Mouse (Mus musculus) kidney, adult 2 months (tissue): ENCODE measurements around the gene Znhit6. TPM values are rescaled to one million over a fixed set of nuclear protein-coding genes. Genes with fewer than 3 reads are reported as not detected.

ENCODE experiments used
- DNase-seq: peaks from one replicate; pipeline ENCODE4 v3.0.0; 2021
- H3K27ac ChIP-seq: fragments of 200-500 bp; 2 replicates; pipeline ENCODE4 v1.5.1; 2012; ENCODE audit warnings: low read depth, low read length, control low read depth, inconsistent platforms; ENCODE audit not compliant: insufficient read depth
- H3K27me3 ChIP-seq: fragments of 200-500 bp; replicated peaks from 2 replicates; pipeline ENCODE4 v1.6.1; 2012; ENCODE audit warnings: mild to moderate bottlenecking, moderate library complexity, low read length, inconsistent platforms; ENCODE audit not compliant: control insufficient read depth, insufficient read depth
- H3K36me3 ChIP-seq: fragments of 200-500 bp; 2 replicates; pipeline ENCODE4 v1.6.1; 2012; ENCODE audit warnings: mild to moderate bottlenecking, moderate library complexity, low read length, inconsistent platforms; ENCODE audit not compliant: control insufficient read depth, insufficient read depth
- H3K4me1 ChIP-seq: fragments of 200-500 bp; 2 replicates; pipeline ENCODE4 v1.6.1; 2011; ENCODE audit warnings: low read length; ENCODE audit not compliant: control insufficient read depth, insufficient read depth
- H3K4me3 ChIP-seq: fragments of 200-500 bp; 2 replicates; pipeline ENCODE4 v1.5.1; 2011; ENCODE audit warnings: mild to moderate bottlenecking, low read depth, low read length, control low read depth; ENCODE audit not compliant: insufficient read depth
- CTCF ChIP-seq: fragments of 200-500 bp; conservative IDR thresholded peaks from 2 replicates; pipeline ENCODE4 v1.5.1; 2011; ENCODE audit warnings: low read depth, mild to moderate bottlenecking, control low read depth, low read length, moderate library complexity, mixed read lengths; ENCODE audit not compliant: insufficient read depth, insufficient read length
- POLR2A ChIP-seq: fragments of 200-500 bp; IDR thresholded peaks from one replicate; pipeline ENCODE4 v1.6.1; 2011; ENCODE audit warnings: low read depth, low read length, control low read depth
- WGBS: fragments of 180-500 bp; shearing (Covaris S2); methylation state at CpG from one replicate; pipeline ENCODE4 v1.1.7; 2018; 5-methylcytosine and 5-hydroxymethylcytosine counted together
- polyA plus RNA-seq: library from polyadenylated mRNA; depleted of rRNA; stranded (reverse); fragments of >200 nt; gene quantifications from 2 replicates; pipeline ENCODE4 v1.2.3, GENCODE M21; 2012; rRNA removed

The Znhit6 gene
- polyA plus RNA-seq, 1 experiment: 4.2 TPM

DNA sequence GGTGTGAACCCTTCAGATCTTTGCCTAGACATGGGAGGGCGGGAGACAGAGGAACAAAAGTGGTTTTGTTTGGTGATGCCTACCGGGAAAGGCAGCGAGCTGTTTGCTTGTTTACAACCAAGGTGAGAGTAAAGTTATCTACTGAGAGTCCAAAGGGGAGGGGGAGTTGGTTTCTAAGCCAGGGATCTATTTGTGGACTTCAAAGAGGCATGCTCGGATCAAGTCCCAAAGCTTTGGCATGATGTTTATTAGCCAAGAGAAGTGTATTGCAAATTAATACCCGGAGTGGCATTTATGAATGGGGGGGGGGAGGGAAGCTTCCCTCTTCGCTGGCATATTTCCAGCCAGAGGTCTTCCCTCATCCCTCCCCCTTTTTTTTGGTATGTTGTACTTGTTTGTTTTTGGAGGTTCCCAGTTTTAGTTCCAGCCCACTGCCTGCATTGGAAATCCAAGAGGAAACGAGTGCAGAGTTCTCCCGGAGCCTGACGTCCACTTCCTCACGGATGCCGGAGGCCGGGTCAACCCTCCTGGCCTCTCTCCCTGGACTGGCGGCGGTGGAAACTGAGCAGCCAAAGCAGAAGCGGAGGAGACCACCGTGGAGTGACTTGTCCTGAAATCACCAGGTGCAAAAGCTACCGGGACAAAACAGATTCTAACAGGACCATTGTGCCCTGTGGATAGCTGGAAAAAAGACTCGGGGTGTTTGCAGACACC lies 74.5 kb downstream of the Znhit6 start:
- DNase-seq: peak; percentile 89
- peaks cover 16% of the 10 kb centered on the region for H3K4me1 ChIP-seq
- H3K36me3 ChIP-seq: no peaks in the 10 kb centered on the region
- TF ChIP-seq CTCF (no peak), POLR2A (no peak)
- peak overlapping the region; percentile 82 for H3K4me3 ChIP-seq
- H3K27ac ChIP-seq: peak overlapping the region; percentile 90
- 1% methylated on average over 18 of the region's 18 CpGs for WGBS
- no peaks in the 10 kb centered on the region for H3K27me3 ChIP-seq

DNA sequence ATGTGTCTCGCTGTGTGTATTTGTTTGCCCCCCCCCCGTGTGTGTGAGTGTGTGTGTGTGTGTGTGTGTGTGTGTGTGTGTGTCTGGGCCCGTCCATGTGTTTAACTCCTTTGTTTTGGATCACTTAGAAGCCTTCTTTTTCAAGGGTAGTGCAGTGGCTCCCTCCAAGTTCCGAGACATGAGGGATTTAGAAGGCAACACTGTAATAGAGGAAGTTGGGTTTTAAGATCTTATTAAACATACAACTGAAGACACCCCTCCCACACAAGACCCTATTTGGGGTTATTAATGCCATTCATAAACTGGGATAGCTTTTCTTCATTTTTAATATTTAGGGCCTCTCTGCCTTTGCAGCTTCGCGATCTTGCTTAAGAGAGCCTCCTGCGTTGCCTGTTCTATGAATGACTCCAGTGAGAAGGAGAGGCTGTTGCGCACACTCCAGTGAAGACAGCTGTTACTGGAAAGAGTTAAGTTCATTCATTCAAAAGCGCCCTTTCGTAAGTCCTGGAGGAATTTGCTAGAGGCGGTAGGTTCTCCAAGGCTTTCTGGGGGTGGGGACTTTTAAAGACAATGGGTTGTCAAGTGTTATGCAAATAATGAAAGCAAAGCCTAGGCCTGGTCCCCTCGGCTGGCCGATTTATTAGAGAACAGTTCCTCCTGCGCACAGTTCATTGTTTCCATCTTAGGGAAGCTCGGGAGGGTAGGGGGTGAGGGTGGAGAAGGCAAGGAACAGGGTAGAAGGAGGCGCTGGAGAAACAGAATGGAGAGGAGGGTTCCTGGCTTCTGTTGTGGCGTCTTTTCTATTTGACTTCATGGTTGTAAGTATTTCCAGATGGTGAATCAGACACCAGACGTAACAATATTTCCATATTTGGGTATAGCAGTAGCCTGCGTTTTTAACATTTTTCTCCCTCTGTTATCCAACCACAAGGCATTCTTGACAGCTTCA lies 75.3 kb downstream of the Znhit6 start:
- TF ChIP-seq POLR2A: no peak
- no peaks in the 10 kb centered on the region for H3K36me3 ChIP-seq
- DNase-seq: peak; percentile 43
- H3K27me3 ChIP-seq: no peaks in the 10 kb centered on the region
- H3K4me1 ChIP-seq: peaks cover 16% of the 10 kb centered on the region
- peak overlapping the region; percentile 39 for H3K4me3 ChIP-seq
- peak overlapping the region; percentile 70 for H3K27ac ChIP-seq
- 53% methylated on average over 19 of the region's 19 CpGs for WGBS

DNA sequence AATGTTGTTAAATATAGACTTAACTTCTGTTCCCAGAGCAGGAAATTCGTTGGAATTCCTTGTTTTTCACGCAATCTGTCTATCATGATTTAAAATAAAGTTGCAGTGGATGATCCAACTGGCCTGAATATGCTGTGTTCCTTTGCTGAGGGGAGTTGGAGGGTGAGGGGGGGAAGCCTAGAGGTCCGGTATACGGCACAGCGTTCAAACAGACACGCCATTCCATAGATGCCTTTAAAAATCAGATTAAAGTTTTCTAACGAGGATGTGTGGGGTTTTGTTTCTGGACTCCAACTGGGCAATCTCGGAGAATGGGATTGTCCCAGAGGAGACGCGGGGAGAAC lies 75.9 kb downstream of the Znhit6 start:
- Histone ChIP-seq H3K27me3 (no peaks in the 10 kb centered on the region), H3K36me3 (no peaks in the 10 kb centered on the region), H3K27ac (peak overlapping the region; percentile 80), H3K4me3 (peak overlapping the region; percentile 55), H3K4me1 (peaks cover 16% of the 10 kb centered on the region)
- no peak for DNase-seq
- no peak for TF ChIP-seq POLR2A
- TF ChIP-seq CTCF: no peak
- WGBS: 76% methylated on average over 10 of the region's 10 CpGs

DNA sequence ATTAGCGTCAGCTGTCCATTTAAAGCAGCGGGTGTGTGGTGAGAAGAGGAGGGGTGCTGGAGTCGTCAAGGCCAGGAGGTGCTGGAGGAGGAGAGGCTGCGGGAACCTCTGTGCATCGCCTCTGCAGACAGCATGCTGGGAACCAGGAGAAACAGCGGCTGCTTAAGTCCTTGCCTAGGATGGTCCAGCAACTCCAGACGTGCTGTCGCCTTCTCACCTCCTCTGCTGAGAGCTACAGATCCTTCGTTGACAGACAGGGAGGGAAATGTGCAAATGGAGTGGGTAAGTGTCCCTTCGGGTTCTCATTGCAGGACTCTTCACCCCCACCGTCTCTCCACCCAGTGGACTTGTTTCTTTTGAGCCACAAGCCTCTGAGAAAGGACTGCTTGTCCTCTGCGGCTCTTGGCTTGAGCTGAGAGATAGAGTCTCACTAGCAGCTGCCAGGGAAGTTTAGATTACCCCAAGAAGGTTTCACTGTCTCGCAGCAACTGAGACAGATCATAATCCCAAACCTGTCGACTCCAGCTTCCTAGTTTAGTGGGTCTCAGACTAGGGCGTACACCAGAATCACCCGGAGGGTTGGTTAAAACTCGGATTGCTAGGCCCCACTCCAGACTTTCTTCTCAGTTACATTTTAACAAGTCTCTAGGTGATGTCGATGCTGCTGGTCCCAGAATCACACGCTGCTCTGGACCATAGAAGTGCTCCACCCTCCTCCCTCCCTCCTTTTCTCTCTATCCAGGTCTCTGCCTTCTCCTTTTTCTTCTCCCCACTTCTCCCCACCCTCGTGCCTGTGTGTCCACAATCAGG lies 76.5 kb downstream of the Znhit6 start:
- no peaks in the 10 kb centered on the region for H3K27me3 ChIP-seq
- H3K4me3 ChIP-seq: peak overlapping the region; percentile 55
- H3K27ac ChIP-seq: peak overlapping the region; percentile 80
- WGBS: 47% methylated on average over 20 of the region's 20 CpGs
- no peaks in the 10 kb centered on the region for H3K36me3 ChIP-seq
- TF ChIP-seq POLR2A (no peak), CTCF (no peak)
- peak; percentile 41 for DNase-seq
- H3K4me1 ChIP-seq: peaks cover 16% of the 10 kb centered on the region

DNA sequence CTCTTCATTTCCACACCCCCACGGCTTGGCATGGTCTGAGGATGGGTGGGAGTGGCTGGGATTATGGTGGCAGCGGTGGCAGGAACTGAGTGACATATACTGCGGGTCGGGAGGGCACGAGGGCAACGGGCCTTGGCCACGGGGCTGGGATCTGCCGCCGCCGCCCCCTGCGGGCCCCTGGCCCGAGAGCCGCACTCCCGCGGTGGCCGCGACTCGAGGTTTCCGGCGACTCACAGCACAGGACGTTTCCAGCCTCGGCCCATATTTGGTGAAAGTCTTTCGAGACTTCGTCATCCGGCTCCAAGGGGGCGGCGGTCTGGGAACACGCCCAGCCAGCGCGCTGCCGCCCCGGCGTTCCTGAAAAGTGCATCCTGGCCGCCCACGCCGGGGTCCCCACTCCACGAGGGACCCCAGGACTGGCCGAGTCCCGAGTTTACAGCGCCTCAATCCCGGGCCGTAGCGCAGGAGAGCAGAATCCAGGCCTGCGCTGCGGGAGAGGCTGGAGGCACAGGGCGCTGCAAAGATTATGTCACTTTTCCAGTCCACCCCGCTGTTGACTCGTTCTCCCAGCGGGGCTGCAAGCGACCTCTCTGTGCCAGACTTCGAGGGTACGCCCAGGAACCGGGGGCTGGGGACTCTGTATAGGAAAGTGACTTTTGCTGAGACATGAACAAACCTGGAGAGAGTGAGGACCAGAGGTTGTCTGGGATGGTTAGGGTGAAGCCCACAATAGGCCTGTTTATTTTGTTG lies 77.4 kb downstream of the Znhit6 start:
- Histone ChIP-seq H3K4me1 (peaks cover 16% of the 10 kb centered on the region), H3K36me3 (no peaks in the 10 kb centered on the region), H3K27ac (peak overlapping the region; percentile 80), H3K27me3 (no peaks in the 10 kb centered on the region), H3K4me3 (peak overlapping the region; percentile 55)
- 2% methylated on average over 53 of the region's 53 CpGs for WGBS
- TF ChIP-seq POLR2A: no peak
- TF ChIP-seq CTCF: no peak
- peak; percentile 86 for DNase-seq

DNA sequence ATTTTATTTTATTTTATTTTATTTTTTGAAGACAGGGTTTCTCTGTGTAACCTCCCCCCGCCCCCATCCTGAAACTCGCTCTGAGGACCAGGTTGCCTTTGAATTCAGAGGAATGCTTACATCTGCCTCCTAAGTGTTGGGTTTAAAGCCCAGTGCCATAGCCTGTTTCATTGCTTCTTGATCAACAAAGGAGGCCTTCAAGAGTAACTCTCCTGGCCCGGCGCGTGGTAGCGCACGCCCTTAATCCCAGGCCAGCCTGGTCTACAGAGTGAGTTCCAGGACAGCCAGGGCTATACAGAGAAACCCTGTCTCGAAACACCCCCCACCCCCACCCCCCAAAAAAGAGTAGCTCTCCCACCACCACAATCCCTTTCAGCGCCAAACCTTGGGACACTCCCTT lies 78.0 kb downstream of the Znhit6 start:
- no peak for TF ChIP-seq POLR2A
- TF ChIP-seq CTCF: no peak
- peaks cover 10% of the 10 kb centered on the region for H3K4me1 ChIP-seq
- no peaks in the 10 kb centered on the region for H3K27me3 ChIP-seq
- no peak overlapping the region for H3K27ac ChIP-seq
- 93% methylated on average over 9 of the region's 9 CpGs for WGBS
- H3K4me3 ChIP-seq: no peak overlapping the region
- DNase-seq: no peak
- no peaks in the 10 kb centered on the region for H3K36me3 ChIP-seq

Other genes with a start within 250 kb of the Znhit6 start
- 14.2 and 16.5 TPM in 2 replicates for gene Ccn1, start 73.8 kb downstream of the Znhit6 start, polyA plus RNA-seq
- gene Ddah1, start 182.5 kb downstream of the Znhit6 start, polyA plus RNA-seq: 143 and 159 TPM in 2 replicates